Mouse (Mus musculus): ENCODE measurements around the gene Gm20696. TPM values are rescaled to one million over a fixed set of nuclear protein-coding genes. Genes with fewer than 3 reads are reported as not detected.

Gm20696 gene
- polyA plus RNA-seq, 1 experiment from 2014 or later, result 0.99 TPM

DNA sequence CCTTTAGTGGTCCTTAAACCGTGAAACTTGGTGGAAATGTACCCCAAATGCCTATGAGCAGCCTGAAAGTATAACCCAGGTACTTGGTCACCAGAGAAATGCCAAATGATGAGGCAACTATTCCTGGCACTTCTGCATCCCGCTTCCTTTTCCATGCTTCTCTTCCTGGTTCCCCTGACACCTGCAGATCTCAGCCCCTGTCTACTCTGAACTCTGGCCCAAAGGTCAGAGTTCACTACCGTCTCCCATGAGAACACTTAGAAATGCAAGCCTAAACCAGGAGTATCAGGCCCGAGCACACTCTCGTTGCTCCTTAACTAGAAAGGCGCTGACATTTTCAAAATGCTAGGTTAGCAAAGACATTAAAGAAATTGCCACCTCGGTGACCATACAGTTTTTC, 394.9 kb downstream of the Gm20696 start:
- 90% methylated on average over 7 of the region's 7 CpGs for WGBS
- ATAC-seq (no peak), DNase-seq (ENCODE audit: low spot score) (no peak)
- Histone ChIP-seq H3K9ac (ENCODE audit: low read length) (no peak overlapping the region), H3K4me2 (ENCODE audit: low read length) (no peak overlapping the region), H3K36me3 (ENCODE audit: control insufficient read depth, insufficient read depth, low read length) (no peaks in the 10 kb centered on the region), H3K4me3 (ENCODE audit: low read depth, low read length) (no peak overlapping the region), H3K9me3 (replicated peaks; ENCODE audit: control insufficient read depth, low read length) (no peaks in the 10 kb centered on the region), H3K27ac (ENCODE audit: low read depth, low read length) (no peak overlapping the region), H3K4me1 (ENCODE audit: control insufficient read depth, insufficient read depth, low read length) (peaks cover 11% of the 10 kb centered on the region), H3K27me3 (replicated peaks; ENCODE audit: control insufficient read depth, insufficient read depth, low read length) (no peaks in the 10 kb centered on the region)

DNA sequence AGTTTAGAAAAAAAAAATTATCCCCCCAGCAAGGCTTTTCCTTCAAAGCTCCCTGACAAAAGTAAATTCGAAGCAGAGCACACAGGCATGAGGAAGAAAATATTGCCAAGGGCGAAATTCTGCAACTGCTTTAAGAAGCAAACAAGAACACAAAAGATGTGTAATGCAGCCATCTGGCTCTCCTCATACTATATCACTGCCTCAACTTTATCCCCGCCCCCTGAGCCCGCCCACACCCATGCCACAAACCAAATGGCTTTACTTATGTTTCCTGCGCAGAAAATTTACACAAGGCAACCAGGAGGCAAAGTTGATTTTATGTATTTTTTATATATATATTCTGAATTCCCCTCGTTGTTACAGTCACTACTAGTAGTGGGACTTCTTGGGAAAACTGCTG, 396.7 kb downstream of the Gm20696 start:
- H3K9ac ChIP-seq (ENCODE audit: low read length), result no peak overlapping the region
- H3K4me2 ChIP-seq (ENCODE audit: low read length), result no peak overlapping the region
- no peaks in the 10 kb centered on the region for H3K27me3 ChIP-seq (replicated peaks; ENCODE audit: control insufficient read depth, insufficient read depth, low read length)
- 68% methylated on average over 6 of the region's 6 CpGs for WGBS
- H3K4me3 ChIP-seq (ENCODE audit: low read depth, low read length), result no peak overlapping the region
- H3K9me3 ChIP-seq (replicated peaks; ENCODE audit: control insufficient read depth, low read length), result no peaks in the 10 kb centered on the region
- peak; percentile 32; the same call in 1 of the 2 replicates for ATAC-seq
- no peak overlapping the region for H3K27ac ChIP-seq (ENCODE audit: low read depth, low read length)
- H3K4me1 ChIP-seq (ENCODE audit: control insufficient read depth, insufficient read depth, low read length), result peaks cover 27% of the 10 kb centered on the region
- no peaks in the 10 kb centered on the region for H3K36me3 ChIP-seq (ENCODE audit: control insufficient read depth, insufficient read depth, low read length)
- no peak for DNase-seq (ENCODE audit: low spot score)

GRCm38 (mm10) chr6:99268171-99269061, 398.2 kb downstream of the Gm20696 start:
- Histone ChIP-seq H3K36me3 (ENCODE audit: control insufficient read depth, insufficient read depth, low read length) (no peaks in the 10 kb centered on the region), H3K4me2 (ENCODE audit: low read length) (0 out of 2 replicates have a peak overlapping the region, but pooled peaks have one; percentile 3), H3K4me3 (ENCODE audit: low read depth, low read length) (no peak overlapping the region), H3K4me1 (ENCODE audit: control insufficient read depth, insufficient read depth, low read length) (peaks cover 38% of the 10 kb centered on the region), H3K27ac (ENCODE audit: low read depth, low read length) (no peak overlapping the region), H3K9me3 (replicated peaks; ENCODE audit: control insufficient read depth, low read length) (no peaks in the 10 kb centered on the region), H3K27me3 (replicated peaks; ENCODE audit: control insufficient read depth, insufficient read depth, low read length) (no peaks in the 10 kb centered on the region), H3K9ac (ENCODE audit: low read length) (no peak overlapping the region; the same call in 1 of the 2 replicates)
- DNase-seq (ENCODE audit: low spot score) (peak; percentile 51), ATAC-seq (peak; percentile 47)
- WGBS, result 33% methylated on average over 20 of the region's 20 CpGs

DNA sequence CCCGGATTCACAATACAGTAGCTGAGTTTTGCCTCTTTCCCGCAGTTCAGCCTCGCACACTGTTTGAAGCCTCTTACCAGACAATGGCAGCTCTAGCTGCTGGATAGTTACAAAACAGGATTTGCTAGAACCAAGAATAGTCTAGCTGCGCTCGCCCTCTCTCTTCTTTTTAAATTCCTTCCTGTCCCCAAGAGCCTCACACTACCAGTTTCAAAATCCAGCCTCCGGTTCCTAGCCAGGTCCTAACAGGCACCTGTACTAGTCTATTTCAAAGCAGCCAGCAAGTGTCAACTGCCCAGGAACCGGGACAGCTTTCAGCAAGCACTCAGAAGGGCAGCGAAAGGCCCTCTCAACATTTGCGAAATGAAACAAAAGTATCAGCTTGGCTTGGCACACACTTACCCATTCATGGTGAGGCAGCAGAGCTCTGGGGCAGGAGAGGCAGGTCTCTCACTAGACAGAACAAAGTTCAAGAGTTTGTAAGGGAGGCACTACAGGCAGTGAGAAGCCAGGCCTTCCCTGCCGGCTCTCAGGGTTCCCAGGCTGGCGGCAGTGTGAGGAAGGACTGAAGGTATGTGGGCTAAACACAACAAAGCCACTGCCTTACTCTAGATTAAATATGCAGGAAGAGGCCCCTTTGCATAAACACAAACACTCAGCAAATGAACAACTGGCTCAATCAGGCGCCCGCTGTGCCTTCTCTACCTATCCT, 400.5 kb downstream of the Gm20696 start:
- ATAC-seq, result no peak
- H3K4me3 ChIP-seq (ENCODE audit: low read depth, low read length), result no peak overlapping the region
- H3K4me1 ChIP-seq (ENCODE audit: control insufficient read depth, insufficient read depth, low read length), result peaks cover 38% of the 10 kb centered on the region
- no peaks in the 10 kb centered on the region for H3K9me3 ChIP-seq (replicated peaks; ENCODE audit: control insufficient read depth, low read length)
- 7% methylated on average over 13 of the region's 13 CpGs for WGBS
- peak overlapping the region; percentile 28; the same call in 1 of the 2 replicates for H3K27ac ChIP-seq (ENCODE audit: low read depth, low read length)
- peak overlapping the region; percentile 30 for H3K4me2 ChIP-seq (ENCODE audit: low read length)
- peak overlapping the region; percentile 17; the same call in 1 of the 2 replicates for H3K9ac ChIP-seq (ENCODE audit: low read length)
- DNase-seq (ENCODE audit: low spot score), result peak; percentile 53
- H3K27me3 ChIP-seq (replicated peaks; ENCODE audit: control insufficient read depth, insufficient read depth, low read length), result no peaks in the 10 kb centered on the region
- H3K36me3 ChIP-seq (ENCODE audit: control insufficient read depth, insufficient read depth, low read length), result no peaks in the 10 kb centered on the region

GRCm38 (mm10) chr6:99265173-99265572, 401.4 kb downstream of the Gm20696 start:
- Histone ChIP-seq H3K36me3 (ENCODE audit: control insufficient read depth, insufficient read depth, low read length) (no peaks in the 10 kb centered on the region), H3K4me2 (ENCODE audit: low read length) (no peak overlapping the region), H3K4me3 (ENCODE audit: low read depth, low read length) (no peak overlapping the region), H3K9ac (ENCODE audit: low read length) (peak overlapping the region; percentile 17; the same call in 1 of the 2 replicates), H3K27ac (ENCODE audit: low read depth, low read length) (no peak overlapping the region), H3K27me3 (replicated peaks; ENCODE audit: control insufficient read depth, insufficient read depth, low read length) (no peaks in the 10 kb centered on the region), H3K4me1 (ENCODE audit: control insufficient read depth, insufficient read depth, low read length) (peaks cover 38% of the 10 kb centered on the region), H3K9me3 (replicated peaks; ENCODE audit: control insufficient read depth, low read length) (no peaks in the 10 kb centered on the region)
- peak; percentile 46 for DNase-seq (ENCODE audit: low spot score)
- no peak for ATAC-seq
- 22% methylated on average over 4 of the region's 4 CpGs for whole genome bisulfite sequencing

- no peak for ATAC-seq
- no peak overlapping the region for H3K9ac ChIP-seq (ENCODE audit: low read length)
- H3K9me3 ChIP-seq (replicated peaks; ENCODE audit: control insufficient read depth, low read length), result no peaks in the 10 kb centered on the region
- H3K27ac ChIP-seq (ENCODE audit: low read depth, low read length), result no peak overlapping the region
- H3K4me2 ChIP-seq (ENCODE audit: low read length), result no peak overlapping the region
- no peak for DNase-seq (ENCODE audit: low spot score)
- H3K4me1 ChIP-seq (ENCODE audit: control insufficient read depth, insufficient read depth, low read length), result peaks cover 38% of the 10 kb centered on the region
- H3K36me3 ChIP-seq (ENCODE audit: control insufficient read depth, insufficient read depth, low read length), result no peaks in the 10 kb centered on the region
- H3K27me3 ChIP-seq (replicated peaks; ENCODE audit: control insufficient read depth, insufficient read depth, low read length), result no peaks in the 10 kb centered on the region
- no peak overlapping the region for H3K4me3 ChIP-seq (ENCODE audit: low read depth, low read length)
- WGBS, result 31% methylated on average over 13 of the region's 13 CpGs
These were observed 402.2 kb downstream of the Gm20696 start for GRCm38 (mm10) chr6:99264192-99265093.

GRCm38 (mm10) chr6:99263886-99264185, 402.8 kb downstream of the Gm20696 start:
- no peak overlapping the region for H3K4me2 ChIP-seq (ENCODE audit: low read length)
- H3K4me3 ChIP-seq (ENCODE audit: low read depth, low read length), result no peak overlapping the region
- no peak for ATAC-seq
- peaks cover 36% of the 10 kb centered on the region for H3K4me1 ChIP-seq (ENCODE audit: control insufficient read depth, insufficient read depth, low read length)
- no peaks in the 10 kb centered on the region for H3K9me3 ChIP-seq (replicated peaks; ENCODE audit: control insufficient read depth, low read length)
- DNase-seq (ENCODE audit: low spot score), result no peak
- H3K9ac ChIP-seq (ENCODE audit: low read length), result no peak overlapping the region
- WGBS, result 72% methylated on average over 2 of the region's 2 CpGs
- no peaks in the 10 kb centered on the region for H3K27me3 ChIP-seq (replicated peaks; ENCODE audit: control insufficient read depth, insufficient read depth, low read length)
- H3K27ac ChIP-seq (ENCODE audit: low read depth, low read length), result no peak overlapping the region
- no peaks in the 10 kb centered on the region for H3K36me3 ChIP-seq (ENCODE audit: control insufficient read depth, insufficient read depth, low read length)

DNA sequence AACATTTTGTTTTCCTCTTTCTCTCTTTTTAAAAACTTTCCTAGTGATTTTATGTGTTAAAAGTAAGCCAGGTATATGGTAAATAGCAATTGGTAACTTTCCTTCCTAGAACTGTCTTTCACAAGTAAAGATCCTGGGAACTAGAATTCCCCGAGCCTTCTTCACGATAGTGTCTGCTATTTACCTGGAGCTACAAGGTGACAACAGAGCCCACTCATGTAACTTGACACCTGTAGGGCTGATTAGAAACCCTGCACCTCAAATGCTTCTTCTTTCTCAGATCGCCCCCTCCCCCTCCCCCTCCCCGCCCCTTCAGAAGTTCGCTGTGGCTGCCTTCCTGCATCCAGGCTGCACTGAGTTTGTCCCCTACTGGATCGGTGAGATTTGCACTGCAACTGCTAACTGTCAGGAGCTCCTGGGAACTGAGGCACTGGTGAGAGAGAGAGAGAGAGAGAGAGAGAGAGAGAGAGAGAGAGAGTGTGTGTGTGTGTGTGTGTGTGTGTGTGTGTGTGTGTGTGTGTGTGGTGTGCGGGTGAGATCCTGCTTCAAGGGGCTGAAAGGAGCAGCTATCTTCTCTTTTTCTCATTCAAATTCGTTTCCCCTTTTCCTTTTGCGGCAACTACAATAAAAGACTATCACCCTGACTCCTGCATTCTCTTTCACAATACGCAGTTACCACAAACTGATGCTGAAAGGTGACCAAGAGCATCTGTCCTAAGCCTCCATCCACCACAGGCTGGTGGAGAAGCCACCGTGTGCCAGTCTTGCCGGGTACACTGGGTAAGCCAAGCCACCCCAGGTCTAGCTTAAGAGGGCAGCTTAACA, 403.3 kb downstream of the Gm20696 start:
- WGBS, result 21% methylated on average over 12 of the region's 12 CpGs
- no peak for ATAC-seq
- no peak overlapping the region for H3K27ac ChIP-seq (ENCODE audit: low read depth, low read length)
- no peaks in the 10 kb centered on the region for H3K27me3 ChIP-seq (replicated peaks; ENCODE audit: control insufficient read depth, insufficient read depth, low read length)
- no peaks in the 10 kb centered on the region for H3K36me3 ChIP-seq (ENCODE audit: control insufficient read depth, insufficient read depth, low read length)
- no peak for DNase-seq (ENCODE audit: low spot score)
- peaks cover 30% of the 10 kb centered on the region for H3K4me1 ChIP-seq (ENCODE audit: control insufficient read depth, insufficient read depth, low read length)
- H3K4me2 ChIP-seq (ENCODE audit: low read length), result no peak overlapping the region
- no peaks in the 10 kb centered on the region for H3K9me3 ChIP-seq (replicated peaks; ENCODE audit: control insufficient read depth, low read length)
- no peak overlapping the region for H3K9ac ChIP-seq (ENCODE audit: low read length)
- H3K4me3 ChIP-seq (ENCODE audit: low read depth, low read length), result no peak overlapping the region
